28 mouse cellular contexts compared by ENCODE assay signal in genomic region chr16:45946335-45946734, GRCm38 (mm10). TPM values are rescaled to one million over a fixed set of nuclear protein-coding genes. Genes with fewer than 3 reads are reported as not detected.
A peak's percentile ranks its signal among the peaks of the same experiment; 100 is the strongest.
DNase-seq lines count a peak whose midpoint lies in the region; ATAC-seq and TF ChIP-seq lines count a peak whose summit lies in the region.
"Had no signal": no experiment of that assay in that cellular context is flagged by ENCODE, and none has a peak within 500 bp of the region (broad histone marks: within the 10 kb centered on the region; RNA-seq: fewer than 3 reads in every experiment).

No protein-coding gene starts in this region.

- 0 out of 2 replicates have a peak, but pooled peaks cover 2% of the 10 kb centered on the region for H3K36me3 ChIP-seq in kidney, embryonic 15.5 days
- H3K36me3 ChIP-seq in kidney, embryonic 14.5 days (ENCODE audit: control insufficient read depth, insufficient read depth, low read length) = no peaks in the 10 kb centered on the region
- H3K36me3 ChIP-seq in liver, embryonic 15.5 days (replicated peaks) = no peaks in the 10 kb centered on the region
- H3K36me3 ChIP-seq in stomach, embryonic 16.5 days (ENCODE audit: control insufficient read depth, insufficient read depth, low read length) = no peaks in the 10 kb centered on the region
- H3K36me3 ChIP-seq: embryonic facial prominence, embryonic 10.5 days; embryonic facial prominence, embryonic 15.5 days; G1E; intestine, embryonic 15.5 days; neural tube, embryonic 15.5 days had no signal

- WGBS in kidney, embryonic 15.5 days = 90% methylated on average over 2 of the region's 2 CpGs
- WGBS in kidney, embryonic 14.5 days = 93% methylated on average over 2 of the region's 2 CpGs
- WGBS in liver, embryonic 15.5 days (ENCODE audit: insufficient replicate concordance) = 57% methylated on average over 2 of the region's 2 CpGs
- WGBS in stomach, embryonic 16.5 days = 76% methylated on average over 2 of the region's 2 CpGs

- POLR2A ChIA-PET in Patski (lab: Charles Lee) = interaction anchor here (0.7 kb wide), 1 partner anchor 103 kb away, joined by 4 read pairs; no protein-coding TSS in a partner anchor

- no peak overlapping the region for H3K4me3 ChIP-seq in kidney, embryonic 15.5 days (replicated peaks)
- H3K4me3 ChIP-seq in kidney, embryonic 14.5 days (ENCODE audit: low read length) = no peak overlapping the region
- H3K4me3 ChIP-seq in liver, embryonic 15.5 days (replicated peaks) = no peak overlapping the region
- H3K4me3 ChIP-seq in stomach, embryonic 16.5 days (replicated peaks; ENCODE audit: low read length) = no peak overlapping the region
- H3K4me3 ChIP-seq: embryonic facial prominence, embryonic 10.5 days; embryonic facial prominence, embryonic 15.5 days; forebrain, embryonic 13.5 days; intestine, embryonic 15.5 days; neural tube, embryonic 15.5 days had no signal

- no peak overlapping the region for H3K9ac ChIP-seq in kidney, embryonic 15.5 days
- H3K9ac ChIP-seq in kidney, embryonic 14.5 days (ENCODE audit: low read depth, low read length) = no peak overlapping the region
- no peak overlapping the region for H3K9ac ChIP-seq in liver, embryonic 15.5 days
- H3K9ac ChIP-seq in stomach, embryonic 16.5 days (ENCODE audit: low read length) = no peak overlapping the region
- H3K9ac ChIP-seq: embryonic facial prominence, embryonic 15.5 days; forebrain, embryonic 13.5 days; intestine, embryonic 15.5 days; lung, embryonic 14.5 days; neural tube, embryonic 15.5 days had no signal

- H3K9me3 ChIP-seq in kidney, embryonic 15.5 days (replicated peaks) = no peaks in the 10 kb centered on the region
- no peaks in the 10 kb centered on the region for H3K9me3 ChIP-seq in kidney, embryonic 14.5 days (ENCODE audit: control insufficient read depth, low read length)
- no peaks in the 10 kb centered on the region for H3K9me3 ChIP-seq in liver, embryonic 15.5 days (replicated peaks)
- H3K9me3 ChIP-seq in stomach, embryonic 16.5 days (replicated peaks; ENCODE audit: control insufficient read depth, low read length) = no peaks in the 10 kb centered on the region
- H3K9me3 ChIP-seq: embryonic facial prominence, embryonic 10.5 days; embryonic facial prominence, embryonic 15.5 days; forebrain, embryonic 13.5 days; intestine, embryonic 15.5 days; neural tube, embryonic 15.5 days had no signal

- peak overlapping the region; percentile 85 for H3K27ac ChIP-seq in kidney, embryonic 15.5 days
- H3K27ac ChIP-seq in kidney, embryonic 14.5 days (ENCODE audit: low read depth, low read length) = no peak overlapping the region
- no peak overlapping the region for H3K27ac ChIP-seq in liver, embryonic 15.5 days (replicated peaks)
- H3K27ac ChIP-seq in stomach, embryonic 16.5 days (ENCODE audit: low read length) = no peak overlapping the region
- H3K27ac ChIP-seq: embryonic facial prominence, embryonic 10.5 days; embryonic facial prominence, embryonic 15.5 days; forebrain, embryonic 13.5 days; hindbrain, postnatal 0 days; intestine, embryonic 15.5 days; neural tube, embryonic 15.5 days had no signal

- CTCF ChIA-PET in Patski (lab: Charles Lee) = interaction anchor here (1.3 to 1.4 kb wide), 2 partner anchors 20 to 109 kb away, joined by 3 to 5 read pairs; no protein-coding TSS in a partner anchor

- intact Hi-C loops in heart, postnatal 10 days (cut with DNase I) = no loop called here

- ATAC-seq in kidney, embryonic 15.5 days (replicated peaks; ENCODE audit: low FRiP score) = no peak
- ATAC-seq in kidney, embryonic 14.5 days (ENCODE audit: low FRiP score, low TSS enrichment) = no peak
- no peak for ATAC-seq in liver, embryonic 15.5 days (ENCODE audit: insufficient read depth)
- peak; percentile 75 for ATAC-seq in Patski
- 0 out of 2 replicates have a peak, but pooled peaks have one; percentile 25 for ATAC-seq in stomach, embryonic 16.5 days (ENCODE audit: insufficient read depth, low FRiP score)
- ATAC-seq: forebrain, embryonic 13.5 days; hindbrain, postnatal 0 days had no signal

- TF ChIP-seq CTCF in Patski (IDR thresholded peaks at IDR 0.05) = no peak

- H3K4me2 ChIP-seq in kidney, embryonic 15.5 days = peak overlapping the region; percentile 4; the same call in 1 of the 2 replicates
- no peak overlapping the region for H3K4me2 ChIP-seq in kidney, embryonic 14.5 days (replicated peaks; ENCODE audit: low read depth, low read length)
- H3K4me2 ChIP-seq in liver, embryonic 15.5 days = peak overlapping the region; percentile 11
- H3K4me2 ChIP-seq in stomach, embryonic 16.5 days (ENCODE audit: low read depth, low read length) = no peak overlapping the region
- H3K4me2 ChIP-seq: embryonic facial prominence, embryonic 15.5 days; forebrain, embryonic 13.5 days; intestine, embryonic 15.5 days; lung, embryonic 14.5 days; neural tube, embryonic 15.5 days had no signal

- H3K4me1 ChIP-seq in kidney, embryonic 15.5 days = peaks cover 20% of the 10 kb centered on the region
- H3K4me1 ChIP-seq in kidney, embryonic 14.5 days (ENCODE audit: control insufficient read depth, insufficient read depth, low read length) = peaks cover 14% of the 10 kb centered on the region; the same call in 1 of the 2 replicates
- 0 out of 2 replicates have a peak, but pooled peaks cover 2% of the 10 kb centered on the region for H3K4me1 ChIP-seq in liver, embryonic 15.5 days (replicated peaks)
- H3K4me1 ChIP-seq in stomach, embryonic 16.5 days (ENCODE audit: control insufficient read depth, insufficient read depth, low read length) = 0 out of 2 replicates have a peak, but pooled peaks cover 6% of the 10 kb centered on the region
- H3K4me1 ChIP-seq: embryonic facial prominence, embryonic 15.5 days; forebrain, embryonic 13.5 days; intestine, embryonic 15.5 days had no signal

- no peaks in the 10 kb centered on the region for H3K27me3 ChIP-seq in kidney, embryonic 15.5 days
- no peaks in the 10 kb centered on the region for H3K27me3 ChIP-seq in kidney, embryonic 14.5 days (ENCODE audit: control insufficient read depth, insufficient read depth, low read length)
- no peaks in the 10 kb centered on the region for H3K27me3 ChIP-seq in liver, embryonic 15.5 days
- H3K27me3 ChIP-seq in Patski = no peaks in the 10 kb centered on the region
- H3K27me3 ChIP-seq in stomach, embryonic 16.5 days (ENCODE audit: control insufficient read depth, insufficient read depth, low read length) = no peaks in the 10 kb centered on the region
- H3K27me3 ChIP-seq: embryonic facial prominence, embryonic 15.5 days; forebrain, embryonic 13.5 days; intestine, embryonic 15.5 days; neural tube, embryonic 15.5 days had no signal

- DNase-seq in liver = no peak
- DNase-seq in Patski (ENCODE audit: low read depth, low spot score) = no peak
- DNase-seq in heart, postnatal 10 days = no peak
- no peak for DNase-seq in adrenal gland, postnatal 10 days
- DNase-seq: adrenal gland, postnatal 25 days; cerebellum, adult 18-20 months; cerebellum, postnatal 14 days; gastrocnemius, postnatal 14 days; layer of hippocampus, postnatal 36 days; left cerebral cortex, postnatal 4 days; lung, embryonic 14.5 days; lung, postnatal 14 days; midbrain, embryonic 14.5 days; retina, postnatal 1 day; right cerebral cortex, postnatal 14 days; thymus, postnatal 36 days had no signal

- in situ Hi-C loops in Patski (cut with MboI; ENCODE audit: low pct_unique_long_range_greater_than_20kb) = no loop called here

RNA-seq across cellular contexts. Expression of gene Phldb2, which starts 7.1 kb away (rescaled TPM):
- polyA plus RNA-seq in kidney, embryonic 15.5 days (2015; fragmentation: Nextera tagmentation; extraction: Ambion mirVana) = 81.2 and 84.2 TPM in 2 replicates
- polyA plus RNA-seq in kidney, embryonic 14.5 days (2014; fragmentation: Nextera tagmentation; extraction: Ambion mirVana) = 48.1 and 79.3 TPM in 2 replicates
- polyA plus RNA-seq in liver, embryonic 15.5 days (2015; fragmentation: Nextera tagmentation; extraction: Ambion mirVana) = 12.4 and 14.1 TPM in 2 replicates
- 200 TPM for polyA plus RNA-seq in Patski (2021)
- 25.7 and 28.3 TPM in 2 replicates for polyA plus RNA-seq in stomach, embryonic 16.5 days (2015; fragmentation: Nextera tagmentation; extraction: Ambion mirVana)
- total RNA-seq in heart, postnatal 10 days (2021) = 10 to 100 TPM; 39.9 to 61.7 TPM
- 10 to 100 TPM; 34.3 to 46.2 TPM for total RNA-seq in adrenal gland, postnatal 10 days (2021)
- total RNA-seq: monocyte, adult 5-6 weeks had no signal
- polyA plus RNA-seq: G1E had no signal

Comparison
In these comparisons a context has a peak if more than half of its experiments do, and no peak if none do; other contexts are left out.
1. H3K4me2 ChIP-seq: peak in kidney, embryonic 15.5 days (single experiment) and liver, embryonic 15.5 days (single experiment); none in kidney, embryonic 14.5 days (single experiment) and stomach, embryonic 16.5 days (single experiment).
2. ATAC-seq: peak in Patski (single experiment) and stomach, embryonic 16.5 days (single experiment); none in kidney, embryonic 15.5 days (single experiment), kidney, embryonic 14.5 days (single experiment) and liver, embryonic 15.5 days (single experiment).